Mouse (Mus musculus): ENCODE measurements around the gene D430041D05Rik.

- TF ChIP-seq GATA1 (IDR thresholded peaks at IDR 0.05; ENCODE audit: borderline replicate concordance, low read length) (no peak), FLI1 (IDR thresholded peaks at IDR 0.05; ENCODE audit: low read length) (no peak)
Measured at GRCm38 (mm10) chr2:104150608-104151397, 260.0 kb downstream of the D430041D05Rik start.
